Mouse (Mus musculus): Measurements from ENCODE around the gene Bnc2. TPM values are rescaled to one million over a fixed set of nuclear protein-coding genes. Genes with fewer than 3 reads are reported as not detected.

Gene Bnc2
- polyA plus RNA-seq, 1 experiment from 2014 or later = 16.8 TPM

DNA sequence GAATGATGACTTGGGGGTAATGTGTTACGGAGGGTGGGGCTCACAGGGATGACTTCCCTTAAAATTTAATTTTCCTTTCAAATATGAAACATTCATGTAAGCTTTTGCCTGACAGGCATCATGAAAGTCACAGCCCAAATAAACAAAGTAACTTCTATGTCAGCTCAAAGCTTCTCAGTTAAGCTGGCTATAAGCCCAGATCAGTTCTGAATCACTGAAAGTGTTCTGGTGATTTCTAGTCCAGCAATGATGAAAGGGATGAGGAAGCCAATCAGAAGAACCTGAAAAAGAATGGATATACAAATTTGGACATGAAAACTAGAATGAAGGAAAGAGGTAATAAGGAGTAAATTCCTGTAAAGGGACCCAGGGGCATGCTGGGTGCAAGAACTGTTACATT is 164.6 kb downstream of the Bnc2 start:
- Histone ChIP-seq H3K4me2 (ENCODE audit: low read depth, severe bottlenecking) (no peak overlapping the region), H3K27ac (replicated peaks; ENCODE audit: low read depth, low read length) (no peak overlapping the region), H3K4me1 (ENCODE audit: control insufficient read depth, insufficient read depth, low read length) (no peaks in the 10 kb centered on the region), H3K27me3 (ENCODE audit: control insufficient read depth, insufficient read depth, low read length) (no peaks in the 10 kb centered on the region), H3K9me3 (ENCODE audit: control insufficient read depth, low read length) (no peaks in the 10 kb centered on the region), H3K9ac (ENCODE audit: low read length) (no peak overlapping the region), H3K4me3 (ENCODE audit: low read depth, low read length) (no peak overlapping the region), H3K36me3 (ENCODE audit: control insufficient read depth, insufficient read depth, low read length) (no peaks in the 10 kb centered on the region)
- WGBS = 94% methylated on average over 1 of the region's 1 CpGs
- DNase-seq (ENCODE audit: low spot score) = no peak
- no peak for ATAC-seq (ENCODE audit: insufficient number of reproducible peaks, low FRiP score, low TSS enrichment, low read depth)

DNA sequence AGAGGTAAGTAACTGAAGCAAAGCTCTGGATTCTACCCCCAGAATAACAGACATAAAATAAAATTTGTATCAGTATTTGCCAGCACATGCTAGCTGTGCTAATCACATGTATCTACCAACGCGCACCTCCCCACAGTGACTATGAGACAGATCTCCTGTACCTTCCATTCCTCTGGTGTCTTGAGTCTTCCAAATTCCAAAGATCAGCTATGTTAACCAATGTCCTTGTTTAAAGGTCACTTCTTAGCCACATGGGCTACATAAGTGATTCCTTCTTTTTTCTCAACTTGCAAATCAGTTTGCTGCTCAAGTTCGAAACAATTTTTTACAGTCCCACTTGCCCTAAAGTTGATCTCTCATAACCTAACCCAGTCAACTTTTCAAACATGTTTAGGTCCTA is 167.5 kb downstream of the Bnc2 start:
- H3K9me3 ChIP-seq (ENCODE audit: control insufficient read depth, low read length) = no peaks in the 10 kb centered on the region
- H3K4me3 ChIP-seq (ENCODE audit: low read depth, low read length) = no peak overlapping the region
- no peak overlapping the region for H3K27ac ChIP-seq (replicated peaks; ENCODE audit: low read depth, low read length)
- no peak overlapping the region for H3K9ac ChIP-seq (ENCODE audit: low read length)
- peaks cover 7% of the 10 kb centered on the region for H3K4me1 ChIP-seq (ENCODE audit: control insufficient read depth, insufficient read depth, low read length)
- H3K27me3 ChIP-seq (ENCODE audit: control insufficient read depth, insufficient read depth, low read length) = no peaks in the 10 kb centered on the region
- no peaks in the 10 kb centered on the region for H3K36me3 ChIP-seq (ENCODE audit: control insufficient read depth, insufficient read depth, low read length)
- DNase-seq (ENCODE audit: low spot score) (no peak), ATAC-seq (ENCODE audit: insufficient number of reproducible peaks, low FRiP score, low TSS enrichment, low read depth) (no peak)
- WGBS = 93% methylated on average over 3 of the region's 3 CpGs
- no peak overlapping the region for H3K4me2 ChIP-seq (ENCODE audit: low read depth, severe bottlenecking)

DNA sequence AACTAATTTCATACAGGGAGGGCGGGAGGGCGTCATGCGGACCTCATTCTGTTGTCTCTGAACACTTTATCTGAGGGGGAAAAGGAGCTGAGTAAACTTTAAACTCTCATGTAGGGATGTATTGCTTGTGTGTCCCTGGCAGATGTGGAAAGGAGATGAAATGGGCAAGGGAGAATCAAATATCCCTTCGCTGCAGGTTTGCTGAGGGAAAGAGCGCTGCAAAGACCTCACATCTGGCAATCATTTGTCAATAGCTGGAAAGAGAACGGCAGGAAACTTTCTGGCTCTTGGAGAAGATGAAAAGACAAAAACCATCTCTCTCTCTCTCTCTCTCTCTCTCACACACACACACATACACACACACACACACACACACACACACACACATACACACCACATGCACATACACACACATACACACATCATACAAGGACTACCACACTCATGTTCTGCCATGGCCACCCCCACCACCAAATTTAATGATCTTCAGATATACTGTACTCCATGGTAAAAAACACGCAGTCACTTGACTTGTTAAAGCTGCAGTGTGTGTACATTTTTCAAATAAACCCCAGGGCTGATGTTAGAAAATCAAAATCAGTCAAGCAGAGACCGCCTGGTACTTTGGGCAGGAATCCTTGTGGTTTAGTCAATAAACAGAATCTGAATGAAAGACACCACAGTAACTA is 172.3 kb downstream of the Bnc2 start:
- Histone ChIP-seq H3K4me3 (ENCODE audit: low read depth, low read length) (no peak overlapping the region), H3K27me3 (ENCODE audit: control insufficient read depth, insufficient read depth, low read length) (no peaks in the 10 kb centered on the region), H3K4me1 (ENCODE audit: control insufficient read depth, insufficient read depth, low read length) (peaks cover 27% of the 10 kb centered on the region), H3K4me2 (ENCODE audit: low read depth, severe bottlenecking) (no peak overlapping the region), H3K36me3 (ENCODE audit: control insufficient read depth, insufficient read depth, low read length) (no peaks in the 10 kb centered on the region), H3K9ac (ENCODE audit: low read length) (no peak overlapping the region), H3K9me3 (ENCODE audit: control insufficient read depth, low read length) (no peaks in the 10 kb centered on the region), H3K27ac (replicated peaks; ENCODE audit: low read depth, low read length) (peak overlapping the region; percentile 44)
- no peak for ATAC-seq (ENCODE audit: insufficient number of reproducible peaks, low FRiP score, low TSS enrichment, low read depth)
- WGBS = 36% methylated on average over 8 of the region's 8 CpGs
- DNase-seq (ENCODE audit: low spot score) = peak; percentile 39

DNA sequence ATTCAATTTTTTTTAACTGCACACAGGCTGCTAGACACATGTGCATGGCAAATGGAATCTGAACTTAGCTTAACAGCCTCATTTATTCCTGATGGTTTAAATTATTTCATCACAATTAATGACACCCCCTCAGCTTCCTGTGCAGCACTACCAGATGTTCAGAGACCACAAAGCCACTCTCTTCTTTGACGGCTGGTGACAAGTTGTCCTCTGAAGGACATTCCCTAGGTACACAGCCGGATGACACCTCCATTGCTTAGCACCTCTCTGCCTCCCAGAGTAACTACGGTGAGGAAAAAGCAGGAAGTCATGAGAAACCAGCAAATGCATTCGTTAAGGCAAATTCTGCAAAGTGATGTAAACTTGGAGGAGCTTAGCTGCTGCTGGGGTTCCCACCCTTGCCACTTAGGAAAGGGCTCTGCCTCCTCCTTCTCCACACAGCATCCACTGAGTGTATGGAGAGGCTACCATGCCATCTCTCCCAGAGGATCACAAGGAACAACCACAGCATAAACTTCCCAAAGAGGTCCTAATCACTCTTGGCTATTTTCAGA is 174.2 kb downstream of the Bnc2 start:
- Histone ChIP-seq H3K4me2 (ENCODE audit: low read depth, severe bottlenecking) (peak overlapping the region; percentile 31), H3K36me3 (ENCODE audit: control insufficient read depth, insufficient read depth, low read length) (no peaks in the 10 kb centered on the region), H3K9ac (ENCODE audit: low read length) (no peak overlapping the region), H3K9me3 (ENCODE audit: control insufficient read depth, low read length) (no peaks in the 10 kb centered on the region), H3K27ac (replicated peaks; ENCODE audit: low read depth, low read length) (no peak overlapping the region), H3K4me1 (ENCODE audit: control insufficient read depth, insufficient read depth, low read length) (peaks cover 27% of the 10 kb centered on the region), H3K4me3 (ENCODE audit: low read depth, low read length) (no peak overlapping the region), H3K27me3 (ENCODE audit: control insufficient read depth, insufficient read depth, low read length) (no peaks in the 10 kb centered on the region)
- DNase-seq (ENCODE audit: low spot score) (peak; percentile 27), ATAC-seq (ENCODE audit: insufficient number of reproducible peaks, low FRiP score, low TSS enrichment, low read depth) (no peak)
- 4% methylated on average over 4 of the region's 4 CpGs for WGBS

DNA sequence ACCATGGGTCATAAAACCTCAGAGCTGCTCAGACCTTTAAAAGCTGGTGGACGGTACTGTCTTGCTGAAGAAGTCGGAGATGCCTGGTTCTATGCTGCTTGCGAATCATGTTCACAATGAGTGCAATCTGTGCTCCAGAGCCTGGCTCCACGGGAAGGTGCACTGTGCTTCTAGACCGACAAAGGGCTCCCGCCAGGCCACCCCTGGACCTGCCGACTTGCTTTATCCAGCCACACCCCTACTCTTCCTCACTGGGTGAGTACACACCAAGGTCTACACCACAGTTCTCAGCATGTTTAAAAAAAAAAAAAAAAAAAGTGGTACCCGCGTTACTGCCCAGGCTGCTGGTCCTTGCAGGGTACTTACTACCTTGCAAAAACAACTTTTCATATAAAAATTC is 174.8 kb downstream of the Bnc2 start:
- H3K9me3 ChIP-seq (ENCODE audit: control insufficient read depth, low read length) = no peaks in the 10 kb centered on the region
- 33% methylated on average over 9 of the region's 9 CpGs for WGBS
- no peak overlapping the region for H3K9ac ChIP-seq (ENCODE audit: low read length)
- no peak overlapping the region for H3K27ac ChIP-seq (replicated peaks; ENCODE audit: low read depth, low read length)
- ATAC-seq (ENCODE audit: insufficient number of reproducible peaks, low FRiP score, low TSS enrichment, low read depth) (0 out of 2 replicates have a peak, but pooled peaks have one; percentile 26), DNase-seq (ENCODE audit: low spot score) (peak; percentile 35)
- peaks cover 27% of the 10 kb centered on the region for H3K4me1 ChIP-seq (ENCODE audit: control insufficient read depth, insufficient read depth, low read length)
- H3K4me2 ChIP-seq (ENCODE audit: low read depth, severe bottlenecking) = peak overlapping the region; percentile 31; the same call in 1 of the 2 replicates
- no peaks in the 10 kb centered on the region for H3K27me3 ChIP-seq (ENCODE audit: control insufficient read depth, insufficient read depth, low read length)
- no peaks in the 10 kb centered on the region for H3K36me3 ChIP-seq (ENCODE audit: control insufficient read depth, insufficient read depth, low read length)
- H3K4me3 ChIP-seq (ENCODE audit: low read depth, low read length) = no peak overlapping the region

DNA sequence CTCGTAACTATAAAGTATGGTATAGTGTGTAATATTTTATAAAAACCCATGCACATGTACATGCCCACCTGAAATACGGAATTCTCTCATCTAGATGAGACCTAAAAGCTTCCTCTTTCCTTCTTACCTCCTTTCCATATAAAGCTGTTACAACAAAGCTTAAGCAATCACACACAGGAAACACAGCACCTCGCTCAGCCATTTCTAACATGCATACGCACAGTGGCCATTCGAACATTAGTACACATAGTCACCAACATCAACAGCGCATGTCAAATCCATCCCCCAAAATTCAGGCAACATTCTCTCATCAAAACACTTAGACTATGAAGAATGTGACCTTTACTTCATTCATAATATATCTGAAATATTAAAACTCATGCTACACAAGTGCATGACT is 176.6 kb downstream of the Bnc2 start:
- Histone ChIP-seq H3K4me3 (ENCODE audit: low read depth, low read length) (no peak overlapping the region), H3K9me3 (ENCODE audit: control insufficient read depth, low read length) (no peaks in the 10 kb centered on the region), H3K27me3 (ENCODE audit: control insufficient read depth, insufficient read depth, low read length) (no peaks in the 10 kb centered on the region), H3K36me3 (ENCODE audit: control insufficient read depth, insufficient read depth, low read length) (no peaks in the 10 kb centered on the region), H3K27ac (replicated peaks; ENCODE audit: low read depth, low read length) (no peak overlapping the region), H3K9ac (ENCODE audit: low read length) (no peak overlapping the region), H3K4me1 (ENCODE audit: control insufficient read depth, insufficient read depth, low read length) (peaks cover 23% of the 10 kb centered on the region), H3K4me2 (ENCODE audit: low read depth, severe bottlenecking) (no peak overlapping the region)
- no peak for DNase-seq (ENCODE audit: low spot score)
- no peak for ATAC-seq (ENCODE audit: insufficient number of reproducible peaks, low FRiP score, low TSS enrichment, low read depth)
- WGBS = 89% methylated on average over 6 of the region's 6 CpGs

DNA sequence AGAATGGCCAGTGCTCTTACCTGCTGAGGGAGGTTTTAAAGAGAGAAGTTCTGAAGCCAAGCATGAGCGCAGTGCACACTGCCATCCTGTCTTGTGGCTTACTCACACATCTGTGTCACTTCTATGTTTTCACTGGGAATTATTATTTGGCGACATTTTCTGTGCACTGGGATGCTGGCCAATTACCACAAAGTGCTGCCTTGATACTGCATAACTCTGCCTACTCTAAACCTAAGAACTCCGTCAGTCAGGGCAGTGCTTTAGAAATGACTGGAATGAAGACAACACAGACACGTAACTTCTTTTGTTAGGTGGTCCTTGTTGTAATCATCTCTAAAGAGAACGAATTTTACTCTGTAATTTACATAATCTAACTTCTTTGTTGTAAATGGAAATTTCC is 186.8 kb downstream of the Bnc2 start:
- DNase-seq (ENCODE audit: low spot score) (no peak), ATAC-seq (ENCODE audit: insufficient number of reproducible peaks, low FRiP score, low TSS enrichment, low read depth) (no peak)
- no peaks in the 10 kb centered on the region for H3K4me1 ChIP-seq (ENCODE audit: control insufficient read depth, insufficient read depth, low read length)
- no peaks in the 10 kb centered on the region for H3K27me3 ChIP-seq (ENCODE audit: control insufficient read depth, insufficient read depth, low read length)
- H3K27ac ChIP-seq (replicated peaks; ENCODE audit: low read depth, low read length) = no peak overlapping the region
- 88% methylated on average over 5 of the region's 5 CpGs for WGBS
- H3K9ac ChIP-seq (ENCODE audit: low read length) = no peak overlapping the region
- H3K36me3 ChIP-seq (ENCODE audit: control insufficient read depth, insufficient read depth, low read length) = no peaks in the 10 kb centered on the region
- H3K4me3 ChIP-seq (ENCODE audit: low read depth, low read length) = no peak overlapping the region
- no peak overlapping the region for H3K4me2 ChIP-seq (ENCODE audit: low read depth, severe bottlenecking)
- H3K9me3 ChIP-seq (ENCODE audit: control insufficient read depth, low read length) = no peaks in the 10 kb centered on the region

DNA sequence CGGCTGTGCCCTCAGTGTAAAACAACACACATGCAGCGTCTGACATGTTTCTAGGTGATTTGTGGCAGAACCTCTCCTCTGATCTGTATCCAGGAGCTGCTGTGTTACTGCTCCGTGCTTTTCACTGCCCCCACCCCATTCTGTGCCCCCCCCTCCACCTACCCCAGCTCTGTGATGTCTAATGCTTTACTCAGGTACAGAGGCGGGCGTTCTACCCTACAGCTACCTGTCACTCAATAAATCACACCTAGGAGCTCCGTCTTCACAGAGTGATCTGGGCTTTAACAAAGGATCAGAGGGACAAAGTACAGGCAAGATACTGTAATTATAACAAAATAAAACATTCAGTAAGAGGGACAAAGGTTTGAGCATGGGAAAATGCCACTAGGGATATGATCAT is 192.4 kb downstream of the Bnc2 start:
- DNase-seq (ENCODE audit: low spot score) = no peak
- Histone ChIP-seq H3K9ac (ENCODE audit: low read length) (no peak overlapping the region), H3K27me3 (ENCODE audit: control insufficient read depth, insufficient read depth, low read length) (no peaks in the 10 kb centered on the region), H3K4me3 (ENCODE audit: low read depth, low read length) (no peak overlapping the region), H3K36me3 (ENCODE audit: control insufficient read depth, insufficient read depth, low read length) (no peaks in the 10 kb centered on the region), H3K9me3 (ENCODE audit: control insufficient read depth, low read length) (no peaks in the 10 kb centered on the region), H3K4me2 (ENCODE audit: low read depth, severe bottlenecking) (no peak overlapping the region), H3K4me1 (ENCODE audit: control insufficient read depth, insufficient read depth, low read length) (0 out of 2 replicates have a peak, but pooled peaks cover 11% of the 10 kb centered on the region), H3K27ac (replicated peaks; ENCODE audit: low read depth, low read length) (no peak overlapping the region)
- no peak for ATAC-seq (ENCODE audit: insufficient number of reproducible peaks, low FRiP score, low TSS enrichment, low read depth)
- WGBS = 26% methylated on average over 6 of the region's 6 CpGs

DNA sequence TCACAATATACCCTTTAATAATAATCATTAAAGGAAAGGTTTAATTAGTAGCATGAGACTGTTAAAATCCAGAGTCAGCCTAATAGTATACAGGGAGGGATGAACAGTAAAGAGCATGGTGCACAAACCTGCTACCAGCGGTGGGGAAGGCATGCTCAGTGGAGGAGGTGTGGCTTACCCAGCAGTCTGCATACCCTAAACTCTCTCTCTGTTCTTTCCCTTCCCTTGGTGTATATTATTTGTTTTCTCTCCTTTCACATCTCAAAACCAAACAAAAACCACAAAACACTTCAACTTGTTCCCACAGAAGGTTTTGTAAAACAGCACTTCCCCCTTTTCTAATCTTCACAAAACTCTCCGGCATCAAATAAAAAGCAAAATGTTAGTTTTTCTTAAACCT is 202.4 kb downstream of the Bnc2 start:
- no peak overlapping the region for H3K27ac ChIP-seq (replicated peaks; ENCODE audit: low read depth, low read length)
- no peak overlapping the region for H3K4me2 ChIP-seq (ENCODE audit: low read depth, severe bottlenecking)
- ATAC-seq (ENCODE audit: insufficient number of reproducible peaks, low FRiP score, low TSS enrichment, low read depth) (no peak), DNase-seq (ENCODE audit: low spot score) (no peak)
- WGBS = 82% methylated on average over 2 of the region's 2 CpGs
- no peak overlapping the region for H3K4me3 ChIP-seq (ENCODE audit: low read depth, low read length)
- H3K4me1 ChIP-seq (ENCODE audit: control insufficient read depth, insufficient read depth, low read length) = no peaks in the 10 kb centered on the region
- no peak overlapping the region for H3K9ac ChIP-seq (ENCODE audit: low read length)
- no peaks in the 10 kb centered on the region for H3K36me3 ChIP-seq (ENCODE audit: control insufficient read depth, insufficient read depth, low read length)
- no peaks in the 10 kb centered on the region for H3K9me3 ChIP-seq (ENCODE audit: control insufficient read depth, low read length)
- H3K27me3 ChIP-seq (ENCODE audit: control insufficient read depth, insufficient read depth, low read length) = no peaks in the 10 kb centered on the region
